Mouse (Mus musculus) E14TG2a.4 (cell line): ENCODE measurements at regions not wholly inside any gene's neighbourhood (a gene's known extent, or its start where the extent isn't known, plus 50 kb on each side); places are given as distances from the start of the nearest gene placed in this dataset.

Experiments used
- CTCF ChIP-seq: conservative IDR thresholded peaks from 2 replicates; pipeline ENCODE4 v1.5.1; 2014; ENCODE audit warnings: low read length
- POU5F1 ChIP-seq: IDR thresholded peaks from 2 replicates; pipeline ENCODE4 v1.6.1; 2014; ENCODE audit warnings: low read length, borderline replicate concordance

GRCm38 (mm10) chr2:160593035-160593434, 52.7 kb upstream of the Top1 start:
- peak; percentile 67 for TF ChIP-seq CTCF
- no peak for TF ChIP-seq POU5F1
